Mouse (Mus musculus) embryo, embryonic 9.5 days (tissue): ENCODE results near the gene Rgs12.

Experiments
- DNase-seq: peaks from one replicate; pipeline ENCODE4 v3.0.0-alpha.2; 2017; ENCODE audit errors: extremely low spot score

Gene Rgs12

GRCm38 (mm10) chr5:35079101-35079500 is 129.9 kb downstream of the Rgs12 start:
- DNase-seq = no peak

- no peak for DNase-seq
Measured at GRCm38 (mm10) chr5:35084913-35085312, 135.7 kb downstream of the Rgs12 start.

GRCm38 (mm10) chr5:35088785-35089613 is 139.8 kb downstream of the Rgs12 start:
- DNase-seq = peak; percentile 70
